Mouse (Mus musculus): ENCODE measurements around the gene Akap6. TPM values are rescaled to one million over a fixed set of nuclear protein-coding genes. Genes with fewer than 3 reads are reported as not detected.

Akap6 gene
- total and polyA plus RNA-seq, 3 experiments = not detected

GRCm38 (mm10) chr12:52851221-52851620, 152.0 kb downstream of the Akap6 start:
- no peak overlapping the region for H3K9ac ChIP-seq (ENCODE audit: control insufficient read depth, low read depth, low read length, poor library complexity, severe bottlenecking)
- no peak overlapping the region for H3K4me3 ChIP-seq (ENCODE audit: control insufficient read depth in 1 of 2, insufficient read depth in 1 of 2, low read depth in 2 of 2, low read length in 2 of 2)
- no peaks in the 10 kb centered on the region for H3K36me3 ChIP-seq (ENCODE audit: control insufficient read depth in 1 of 2, insufficient read depth in 2 of 2, low read length in 2 of 2)
- H3K27ac ChIP-seq (ENCODE audit: control insufficient read depth, low read depth, low read length) = no peak overlapping the region
- no peaks in the 10 kb centered on the region for H3K4me1 ChIP-seq (ENCODE audit: control insufficient read depth in 1 of 2, insufficient read depth in 2 of 2, low read length in 2 of 2)
- no peak for TF ChIP-seq ELF1 (IDR thresholded peaks at IDR 0.05; ENCODE audit: low read depth, low read length)
- TF ChIP-seq MYB (IDR thresholded peaks at IDR 0.05; ENCODE audit: low read depth, low read length) = no peak
- no peak for TF ChIP-seq SIN3A (IDR thresholded peaks at IDR 0.05; ENCODE audit: low read length)
- no peak for TF ChIP-seq E2F4 (IDR thresholded peaks at IDR 0.05; ENCODE audit: borderline replicate concordance, low read depth, low read length)
- TF ChIP-seq ZMIZ1 (IDR thresholded peaks at IDR 0.05; ENCODE audit: low read depth, low read length) = no peak
- no peak for TF ChIP-seq MEF2A (IDR thresholded peaks at IDR 0.05; ENCODE audit: extremely low read depth, insufficient replicate concordance, low read depth, low read length, poor library complexity, severe bottlenecking)
- no peak for TF ChIP-seq CTCF (IDR thresholded peaks at IDR 0.05 in 2 of 3, conservative IDR thresholded peaks at IDR 0.05 in 1 of 3; ENCODE audit: control insufficient read depth in 1 of 3, insufficient read depth in 1 of 3, low read depth in 2 of 3, low read length in 3 of 3, poor library complexity in 1 of 3, severe bottlenecking in 1 of 3)
- TF ChIP-seq RCOR1 (IDR thresholded peaks at IDR 0.05; ENCODE audit: low read depth, low read length) = no peak
- TF ChIP-seq JUND (IDR thresholded peaks at IDR 0.05; ENCODE audit: low read depth, low read length) = no peak
- no peak for TF ChIP-seq MAZ (IDR thresholded peaks at IDR 0.05; ENCODE audit: low read depth, low read length)
- no peak for TF ChIP-seq ZNF384 (IDR thresholded peaks at IDR 0.05; ENCODE audit: low read depth, low read length)
- H3K79me2 ChIP-seq (ENCODE audit: control insufficient read depth, insufficient read depth, low read length, poor library complexity) = no peaks in the 10 kb centered on the region
- H3K9me3 ChIP-seq (replicated peaks; ENCODE audit: insufficient read depth, low read length) = no peaks in the 10 kb centered on the region
- no peak for DNase-seq (ENCODE audit: low read depth, low spot score)
- H3K27me3 ChIP-seq (ENCODE audit: control insufficient read depth in 1 of 2, insufficient read depth in 2 of 2, low read length in 2 of 2) = peaks cover 0 to 1% of the 10 kb centered on the region in 2 experiments; a peak in 3 of 4 replicates

- Histone ChIP-seq H3K9me3 (replicated peaks; ENCODE audit: insufficient read depth, low read length) (no peaks in the 10 kb centered on the region), H3K27ac (ENCODE audit: control insufficient read depth, low read depth, low read length) (no peak overlapping the region), H3K9ac (ENCODE audit: control insufficient read depth, low read depth, low read length, poor library complexity, severe bottlenecking) (no peak overlapping the region), H3K36me3 (ENCODE audit: control insufficient read depth in 1 of 2, insufficient read depth in 2 of 2, low read length in 2 of 2) (no peaks in the 10 kb centered on the region), H3K4me1 (ENCODE audit: control insufficient read depth in 1 of 2, insufficient read depth in 2 of 2, low read length in 2 of 2) (no peaks in the 10 kb centered on the region), H3K27me3 (ENCODE audit: control insufficient read depth in 1 of 2, insufficient read depth in 2 of 2, low read length in 2 of 2) (peaks cover 0 to 1% of the 10 kb centered on the region in 2 experiments; a peak in 3 of 4 replicates), H3K79me2 (ENCODE audit: control insufficient read depth, insufficient read depth, low read length, poor library complexity) (no peaks in the 10 kb centered on the region), H3K4me3 (ENCODE audit: control insufficient read depth in 1 of 2, insufficient read depth in 1 of 2, low read depth in 2 of 2, low read length in 2 of 2) (no peak overlapping the region)
- no peak for DNase-seq (ENCODE audit: low read depth, low spot score)
- no peak for TF ChIP-seq MAFK (IDR thresholded peaks at IDR 0.05; ENCODE audit: borderline replicate concordance, low read depth, low read length)
- no peak for TF ChIP-seq KAT2A (conservative IDR thresholded peaks at IDR 0.05; ENCODE audit: low read depth, low read length)
- TF ChIP-seq CHD1 (IDR thresholded peaks at IDR 0.05; ENCODE audit: low read depth, low read length) = no peak
- TF ChIP-seq BHLHE40 (IDR thresholded peaks at IDR 0.05; ENCODE audit: borderline replicate concordance, low read depth, low read length) = no peak
- no peak for TF ChIP-seq ZC3H11A (IDR thresholded peaks at IDR 0.05; ENCODE audit: low read depth, low read length)
- TF ChIP-seq RAD21 (IDR thresholded peaks at IDR 0.05; ENCODE audit: low read depth, low read length) = no peak
- no peak for TF ChIP-seq E2F4 (IDR thresholded peaks at IDR 0.05; ENCODE audit: borderline replicate concordance, low read depth, low read length)
- TF ChIP-seq MXI1 (IDR thresholded peaks at IDR 0.05; ENCODE audit: low read depth, low read length) = no peak
- no peak for TF ChIP-seq ZNF384 (IDR thresholded peaks at IDR 0.05; ENCODE audit: low read depth, low read length)
- TF ChIP-seq EP300 (IDR thresholded peaks at IDR 0.05; ENCODE audit: low read depth in 1 of 2, low read length in 2 of 2) = no peak
- TF ChIP-seq MEF2A (IDR thresholded peaks at IDR 0.05; ENCODE audit: extremely low read depth, insufficient replicate concordance, low read depth, low read length, poor library complexity, severe bottlenecking) = no peak
- no peak for TF ChIP-seq POLR2AphosphoS2 (IDR thresholded peaks at IDR 0.05; ENCODE audit: low read length)
- no peak for TF ChIP-seq ELF1 (IDR thresholded peaks at IDR 0.05; ENCODE audit: low read depth, low read length)
- TF ChIP-seq GABPA (IDR thresholded peaks at IDR 0.05; ENCODE audit: low read depth, low read length) = no peak
- no peak for TF ChIP-seq NELFE (IDR thresholded peaks at IDR 0.05; ENCODE audit: low read depth, low read length)
- no peak for TF ChIP-seq MYB (IDR thresholded peaks at IDR 0.05; ENCODE audit: low read depth, low read length)
- TF ChIP-seq RCOR1 (IDR thresholded peaks at IDR 0.05; ENCODE audit: low read depth, low read length) = no peak
- no peak for TF ChIP-seq MAX (IDR thresholded peaks at IDR 0.05; ENCODE audit: low read length)
These were observed 155.1 kb downstream of the Akap6 start for GRCm38 (mm10) chr12:52854236-52854679.
